Mouse (Mus musculus) left cerebral cortex, postnatal 36 days (tissue): ENCODE results near the gene Mfsd14a. TPM values are rescaled to one million over a fixed set of nuclear protein-coding genes. Genes with fewer than 3 reads are reported as not detected.

Experiments used
- DNase-seq, 2 experiments: peaks; one replicate each; pipeline ENCODE4 v3.0.0; 2021 to 2022; ENCODE audit warnings: low spot score in 2 of 2, mixed read lengths in 1 of 2
- intact Hi-C: fragments of 180-260 bp; cut with DNase I; formaldehyde crosslinking; loops from one replicate; pipeline ENCODE4 v1.15.1; 2025
- total RNA-seq, 2 experiments: library from RNA; stranded (reverse); gene quantifications; 2 replicates each; pipeline ENCODE4 v1.2.3; 2021

The Mfsd14a gene
- total RNA-seq, 2 experiments from 2014 or later = 55.1 to 55.4 TPM

GRCm38 (mm10) chr3:116615318-116616068 is 47.0 kb downstream of the Mfsd14a start:
- intact Hi-C loops = no loop called here
- DNase-seq = no peak

- no peak for DNase-seq
- intact Hi-C loops = no loop called here
Observed at GRCm38 (mm10) chr3:116614295-116614892, 48.1 kb downstream of the Mfsd14a start, which contains the start of gene Trmt13. Trmt13 (minus strand) TSS chr3:116614587.

GRCm38 (mm10) chr3:116604570-116604969 is 57.9 kb downstream of the Mfsd14a start:
- intact Hi-C loops = no loop called here

GRCm38 (mm10) chr3:116601781-116602180 is 60.7 kb downstream of the Mfsd14a start:
- no peak for DNase-seq
- intact Hi-C loops = no loop called here

More at GRCm38 (mm10) chr3:116604570-116604969, 57.9 kb downstream of the Mfsd14a start:
- DNase-seq = no peak

DNA sequence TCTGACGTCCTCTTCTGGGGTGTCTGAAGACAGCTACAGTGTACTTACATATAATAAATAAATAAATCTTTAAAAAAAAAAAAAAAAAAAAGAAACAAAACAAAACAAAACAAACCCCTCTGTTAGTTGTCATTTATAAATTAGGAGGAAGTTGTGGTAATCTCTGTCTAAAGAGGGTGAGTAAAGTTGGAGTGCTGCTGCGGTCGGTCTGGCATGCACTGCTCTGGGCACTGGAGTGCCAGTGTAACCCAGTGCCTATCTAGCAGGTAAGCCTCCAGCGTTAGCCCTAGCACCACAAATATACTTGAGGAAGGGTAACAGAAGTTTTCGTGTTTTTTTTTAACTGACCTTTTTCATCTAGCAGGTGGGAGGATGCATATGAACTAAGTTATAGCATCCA is 61.5 kb downstream of the Mfsd14a start:
- DNase-seq = no peak
- intact Hi-C loops = no loop called here

- intact Hi-C loops = loop anchor here (10.0 kb wide), 1 partner anchor 145 kb away; no protein-coding TSS in a partner anchor
- DNase-seq = no peak
Observed at GRCm38 (mm10) chr3:116599705-116600104, 62.8 kb downstream of the Mfsd14a start.

DNA sequence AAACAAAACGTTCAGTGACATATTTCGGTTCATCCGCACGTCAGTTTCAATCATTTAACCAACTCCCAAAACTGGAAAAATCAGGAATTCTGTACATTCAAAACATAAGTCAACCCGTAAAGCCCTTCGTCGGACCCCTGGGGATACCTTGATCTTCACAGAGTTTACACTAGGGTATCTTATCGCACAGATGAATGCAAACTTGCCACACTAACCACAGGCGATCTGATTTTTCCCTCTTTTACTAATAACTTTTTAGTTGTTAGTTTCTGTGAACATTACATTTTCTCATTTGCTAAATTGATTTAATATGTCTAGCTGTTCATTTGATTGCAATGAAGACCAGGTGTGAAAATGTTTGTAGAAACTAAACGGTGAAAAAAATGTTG is 66.9 kb downstream of the Mfsd14a start:
- intact Hi-C loops = loop anchor here (10.0 kb wide), 1 partner anchor 149 kb away; no protein-coding TSS in a partner anchor
- DNase-seq = no peak

DNA sequence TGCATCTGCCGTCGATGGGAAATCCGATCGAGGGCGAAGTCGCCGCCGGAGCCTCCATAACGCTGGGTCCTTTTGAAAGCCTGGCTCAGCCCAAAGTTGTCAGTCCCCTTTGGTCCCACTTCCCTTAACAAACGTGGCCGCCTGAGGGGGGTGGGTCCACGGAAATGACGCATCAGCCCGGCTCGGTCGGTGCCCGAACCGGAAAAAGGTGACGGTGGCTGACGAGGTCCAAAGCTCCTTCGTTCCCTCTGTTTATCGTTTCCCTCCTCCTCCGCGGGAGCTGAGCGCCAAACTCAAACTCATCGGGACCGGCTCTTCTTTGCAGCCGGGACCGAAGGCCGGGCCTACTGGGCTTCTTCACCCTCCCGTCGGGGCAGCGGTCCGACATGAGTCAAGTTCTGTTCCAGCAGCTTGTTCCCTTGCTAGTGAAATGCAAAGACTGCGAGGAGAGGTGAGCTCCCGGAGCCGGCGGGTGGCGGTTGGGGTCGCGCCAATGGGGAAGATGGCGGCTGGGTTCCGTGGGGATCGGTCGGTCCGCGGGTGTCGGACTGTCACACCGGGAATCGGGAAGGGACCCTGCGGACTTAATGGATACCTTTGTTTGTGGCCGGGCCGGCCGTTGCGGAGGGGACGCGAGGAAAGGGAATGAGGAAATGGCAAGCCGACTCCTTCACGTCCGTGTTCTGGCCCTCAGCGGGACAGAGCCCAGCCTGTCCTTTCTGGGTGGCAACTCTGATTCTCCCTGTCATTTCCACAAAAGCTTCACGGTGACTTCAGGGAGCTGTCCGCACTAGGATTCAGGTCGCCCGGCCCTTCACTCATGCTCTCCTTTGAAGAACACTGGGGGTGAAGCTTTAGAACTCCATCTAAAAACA is 67.5 kb downstream of the Mfsd14a start, which contains the start of gene Sass6:
TSS of gene Sass6 (plus strand) at position 255 of the 875 bp plus-strand sequence.
- intact Hi-C loops = loop anchor here (1.0 to 10.0 kb wide), 3 partner anchors 67 to 150 kb away; partner anchors contain the start of genes Dbt and Mfsd14a
- peak; percentile 97 to 99 for DNase-seq

- no peak for DNase-seq
- intact Hi-C loops = loop anchor here (1.0 to 10.0 kb wide), 3 partner anchors 68 to 151 kb away; partner anchors contain the start of genes Dbt and Mfsd14a
Observed at GRCm38 (mm10) chr3:116594076-116594727, 68.3 kb downstream of the Mfsd14a start.

DNA sequence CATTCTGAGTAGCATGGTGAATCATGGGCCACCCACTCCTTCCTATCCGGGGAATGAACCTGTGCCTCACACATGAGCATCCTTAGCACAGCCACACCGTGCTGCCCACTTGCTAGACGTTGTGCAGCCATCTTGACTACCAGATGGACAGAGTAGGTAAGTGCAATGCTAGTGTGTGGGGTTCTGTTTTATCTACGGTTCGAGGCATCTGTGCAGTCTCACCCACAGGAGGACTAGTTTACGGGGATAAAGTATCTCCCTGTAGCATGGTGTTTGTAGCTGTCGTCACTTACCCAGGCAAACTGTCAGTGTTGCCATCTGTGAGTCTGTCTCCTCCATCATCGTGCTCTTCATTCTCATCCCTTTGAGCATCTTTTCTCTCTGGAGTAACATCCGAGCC is 80.3 kb downstream of the Mfsd14a start:
- peak; percentile 28 to 59 for DNase-seq

More for the DNA sequence above, 80.3 kb downstream of the Mfsd14a start:
- intact Hi-C loops = no loop called here

Other genes with a start within 250 kb of the Mfsd14a start
- 1 to 10 TPM; 3.2 to 5.1 TPM for gene Cdc14a, start 238.6 kb downstream of the Mfsd14a start, total RNA-seq
- 10 to 100 TPM; 60.6 to 61.0 TPM for gene Rtca, start 154.5 kb downstream of the Mfsd14a start, total RNA-seq
- gene Dbt, start 149.6 kb downstream of the Mfsd14a start, total RNA-seq = 10 to 100 TPM; 17.8 to 18.7 TPM
- under 1 TPM in 1 of 2 experiments, not detected in 1; 0.17 TPM for gene Lrrc39, start 99.7 kb downstream of the Mfsd14a start, total RNA-seq
- 1 to 10 TPM; 6.1 to 7.6 TPM for gene Sass6, start 67.7 kb downstream of the Mfsd14a start, total RNA-seq
- gene Trmt13, start 48.1 kb downstream of the Mfsd14a start, total RNA-seq = 10 to 100 TPM; 13.8 to 20.9 TPM
- gene Gm43191, start 18.6 kb upstream of the Mfsd14a start, total RNA-seq = not detected
- gene Slc35a3, start 50.2 kb upstream of the Mfsd14a start, total RNA-seq = 10 to 100 TPM; 12.9 to 13.5 TPM
- gene Agl, start 145.5 kb upstream of the Mfsd14a start, total RNA-seq = 10 to 100 TPM; 23.8 to 26.1 TPM
- gene Frrs1, start 196.8 kb upstream of the Mfsd14a start, total RNA-seq = 1 to 10 TPM; 1.6 to 1.8 TPM